ENCODE assay signal across 28 mouse cellular contexts in the genomic region with DNA sequence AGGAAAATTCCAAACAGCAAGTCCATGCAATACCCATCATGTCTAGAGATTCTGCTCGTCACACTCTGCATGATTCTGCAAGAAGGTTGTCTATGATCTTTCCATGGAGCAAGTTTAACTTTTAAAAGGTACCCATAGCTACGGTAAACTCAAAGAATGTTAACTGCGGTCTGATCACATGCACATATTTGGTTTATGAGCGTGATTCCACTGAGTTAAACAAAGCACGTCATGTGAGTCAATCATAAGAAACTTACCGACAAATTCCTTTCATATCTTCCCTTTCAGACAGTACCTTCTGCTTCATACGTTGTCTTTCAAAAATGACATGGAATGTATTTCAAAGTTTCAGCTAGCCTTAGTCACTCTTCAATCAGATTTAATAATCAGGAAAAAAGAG. TPM values are rescaled to one million over a fixed set of nuclear protein-coding genes. Genes with fewer than 3 reads are reported as not detected.
A peak's percentile ranks its signal among the peaks of the same experiment; 100 is the strongest.
DNase-seq lines count a peak whose midpoint lies in the region; ATAC-seq and TF ChIP-seq lines count a peak whose summit lies in the region.
"Had no signal": no experiment of that assay in that cellular context is flagged by ENCODE, and none has a peak within 500 bp of the region (broad histone marks: within the 10 kb centered on the region; RNA-seq: fewer than 3 reads in every experiment).

No protein-coding gene starts in this region.

- ATAC-seq in Patski: peak; percentile 39
- ATAC-seq: CD4-positive, CD25-positive, alpha-beta regulatory T cell, adult 4 months; forebrain, embryonic 14.5 days; forebrain, embryonic 16.5 days had no signal

- CTCF ChIA-PET in Patski (lab: Charles Lee): no interaction called here

- POLR2A ChIA-PET in Patski (lab: Charles Lee): no interaction called here

- intact Hi-C loops in gastrocnemius, adult 2 months (cut with DNase I): no loop called here
- intact Hi-C loops in gastrocnemius, postnatal 36 days (cut with DNase I): no loop called here

- H3K27me3 ChIP-seq in Patski: no peaks in the 10 kb centered on the region
- H3K27me3 ChIP-seq: CH12.LX; embryonic facial prominence, embryonic 13.5 days; embryonic facial prominence, embryonic 15.5 days; forebrain, embryonic 12.5 days had no signal

- DNase-seq in gastrocnemius, adult 2 months: no peak
- DNase-seq in gastrocnemius, postnatal 36 days: no peak
- peak; percentile 51 for DNase-seq in Muller cell, postnatal 12 days (ENCODE audit: inconsistent ontology term)
- DNase-seq in Patski (ENCODE audit: low read depth, low spot score): no peak
- DNase-seq in left cerebral cortex, adult 8-10 months (ENCODE audit: low spot score in 2 of 2): no peak
- no peak for DNase-seq in adrenal gland, postnatal 36 days
- no peak for DNase-seq in frontal cortex, postnatal 25 days (ENCODE audit: low spot score in 2 of 2)
- DNase-seq: adrenal gland, adult 2 months; adrenal gland, postnatal 14 days; cerebellum, adult 11 months; cerebellum, adult 18-20 months; cerebellum, adult 8-10 months; cerebellum, adult 9-11 months; cerebellum, postnatal 14 days; cerebellum, postnatal 36 days; embryo, embryonic 11 days had no signal

- no peak overlapping the region for H3K4me3 ChIP-seq in gastrocnemius, adult 2 months
- H3K4me3 ChIP-seq: embryonic facial prominence, embryonic 13.5 days; embryonic facial prominence, embryonic 15.5 days; erythroblast, embryonic 14.5 days; forebrain, embryonic 10.5 days; forebrain, embryonic 12.5 days had no signal

- in situ Hi-C loops in Patski (cut with MboI; ENCODE audit: low pct_unique_long_range_greater_than_20kb): no loop called here

- TF ChIP-seq CTCF in gastrocnemius, adult 2 months (IDR thresholded peaks at IDR 0.05): no peak
- TF ChIP-seq CTCF in Patski (IDR thresholded peaks at IDR 0.05): no peak

- peak overlapping the region; percentile 90 for H3K27ac ChIP-seq in gastrocnemius, adult 2 months
- H3K27ac ChIP-seq: embryonic facial prominence, embryonic 13.5 days; embryonic facial prominence, embryonic 15.5 days; forebrain, embryonic 10.5 days; forebrain, embryonic 12.5 days had no signal

RNA-seq across cellular contexts. Expression of gene Myf6, which starts 7.7 kb away (rescaled TPM):
- total RNA-seq in gastrocnemius, adult 2 months (2021): 100 to 1,000 TPM in 1 of 2 experiments, 10 to 100 TPM in 1; 97.3 to 144 TPM
- total RNA-seq in gastrocnemius, postnatal 36 days (2021): 100 to 1,000 TPM; 105 to 124 TPM
- not detected for polyA plus RNA-seq in Patski (2021)
- under 1 TPM in 1 of 4 experiments, not detected in 3; 0.30 TPM for total RNA-seq in left cerebral cortex, adult 8-10 months (2022)
- total RNA-seq in adrenal gland, postnatal 36 days (2021): not detected
- total RNA-seq: adrenal gland, adult 2 months; adrenal gland, postnatal 14 days; CH12.LX; common myeloid progenitor, adult 5-6 weeks; G1E had no signal
- polyA plus RNA-seq: adrenal gland, adult 2 months; CD4-positive, CD25-positive, alpha-beta regulatory T cell, adult 4 months; erythroblast, embryonic 14.5 days; forebrain, embryonic 10.5 days; forebrain, embryonic 14.5 days; forebrain, embryonic 16.5 days; frontal cortex, adult 2 months; G1E had no signal

RNA-seq across cellular contexts. Expression of gene Myf5, which starts 16.3 kb away (rescaled TPM):
- 1 to 10 TPM; 1.9 to 2.3 TPM for total RNA-seq in gastrocnemius, adult 2 months (2021)
- total RNA-seq in gastrocnemius, postnatal 36 days (2021): 1 to 10 TPM; 2.3 to 2.6 TPM
- polyA plus RNA-seq in Patski (2021): not detected
- not detected for total RNA-seq in left cerebral cortex, adult 8-10 months (2022)
- total RNA-seq in adrenal gland, postnatal 36 days (2021): not detected
- total RNA-seq: adrenal gland, adult 2 months; adrenal gland, postnatal 14 days; CH12.LX; common myeloid progenitor, adult 5-6 weeks; G1E had no signal
- polyA plus RNA-seq: adrenal gland, adult 2 months; CD4-positive, CD25-positive, alpha-beta regulatory T cell, adult 4 months; erythroblast, embryonic 14.5 days; forebrain, embryonic 12.5 days; forebrain, embryonic 14.5 days; forebrain, embryonic 16.5 days; frontal cortex, adult 2 months; G1E had no signal

Comparison
In these comparisons a context has a peak if more than half of its experiments do, and no peak if none do; other contexts are left out.
1. RNA of gene Myf6, which starts 7.7 kb away (total RNA-seq): 97.3 to 144 TPM in gastrocnemius, adult 2 months and 105 to 124 TPM in gastrocnemius, postnatal 36 days; 0.30 TPM in left cerebral cortex, adult 8-10 months and not detected in adrenal gland, postnatal 36 days; every median in the first group is over 10 times any median in the second.